Mouse (Mus musculus) liver, adult (tissue): Measurements from ENCODE around the gene Cux1.
A peak's percentile ranks its signal among the peaks of the same experiment; 100 is the strongest.

ENCODE experiments used
- GATA4 ChIP-seq: IDR thresholded peaks from 2 replicates; pipeline ENCODE4 v1.6.1; 2014; ENCODE audit warnings: mild to moderate bottlenecking, low read length; ENCODE audit not compliant: insufficient replicate concordance

Gene Cux1

DNA sequence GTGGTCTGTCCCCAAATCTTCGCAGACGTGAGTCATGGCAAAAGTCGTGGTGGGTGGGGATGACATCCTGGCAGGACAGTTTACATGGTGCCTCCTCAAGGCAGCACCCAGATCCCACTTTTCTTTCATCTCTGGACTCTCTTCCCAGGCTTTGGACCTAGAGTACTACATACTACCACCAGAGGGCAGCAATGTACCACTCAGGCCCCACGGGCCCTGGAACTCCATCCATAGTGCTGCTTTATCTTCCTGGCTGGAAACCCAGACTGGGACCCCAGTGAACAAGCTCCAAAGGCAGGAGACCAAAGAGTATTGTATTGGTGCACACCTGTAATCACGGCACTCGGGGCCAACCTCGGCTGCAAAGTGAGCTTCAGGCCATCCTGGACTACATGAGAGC lies 365.5 kb downstream of the Cux1 start:
- TF ChIP-seq GATA4: no peak

- TF ChIP-seq GATA4: no peak
These were observed 367.8 kb downstream of the Cux1 start for GRCm38 (mm10) chr5:136199526-136199925.

- peak; percentile 56; the same call in 1 of the 2 replicates for TF ChIP-seq GATA4
These were observed 368.6 kb downstream of the Cux1 start, which contains the start of gene Prkrip1 for GRCm38 (mm10) chr5:136198474-136199391. TSS of gene Prkrip1 (minus strand) at chr5:136198963.
